Mouse (Mus musculus) neural tube, embryonic 11.5 days (tissue): ENCODE results near the gene Morn1. TPM values are rescaled to one million over a fixed set of nuclear protein-coding genes. Genes with fewer than 3 reads are reported as not detected.

Source experiments
- ATAC-seq: fragments of 200-750 bp; cut with Nextera tagmentation; 2 replicates; pipeline ENCODE4 v1.8.0; 2017; ENCODE audit warnings: moderate number of reproducible peaks, mild to moderate bottlenecking, moderate TSS enrichment, moderate library complexity; ENCODE audit not compliant: insufficient read depth, low FRiP score, low TSS enrichment
- DNase-seq: peaks from one replicate; pipeline ENCODE4 v3.0.0-alpha.2; 2015; ENCODE audit warnings: low spot score
- H3K27ac ChIP-seq: fragments of 300-500 bp; sonication (generic); 2 replicates; pipeline ENCODE4 v1.5.1; 2014; ENCODE audit warnings: low read depth, mild to moderate bottlenecking, low read length
- H3K27me3 ChIP-seq: fragments of 300-500 bp; sonication (generic); 2 replicates; pipeline ENCODE4 v1.6.1; 2014; ENCODE audit warnings: mild to moderate bottlenecking, low read length, mixed read lengths; ENCODE audit not compliant: control insufficient read depth, insufficient read depth
- H3K36me3 ChIP-seq: fragments of 300-500 bp; sonication (generic); 2 replicates; pipeline ENCODE4 v1.6.1; 2014; ENCODE audit warnings: mild to moderate bottlenecking, low read length, moderate library complexity, mixed read lengths; ENCODE audit not compliant: control insufficient read depth, insufficient read depth
- H3K4me1 ChIP-seq: fragments of 300-500 bp; sonication (generic); 2 replicates; pipeline ENCODE4 v1.6.1; 2014; ENCODE audit warnings: low read length, mixed read lengths; ENCODE audit not compliant: control insufficient read depth, insufficient read depth
- H3K4me2 ChIP-seq: fragments of 300-500 bp; sonication (generic); 2 replicates; pipeline ENCODE4 v1.6.1; 2014; ENCODE audit warnings: low read depth, mild to moderate bottlenecking, moderate library complexity
- H3K4me3 ChIP-seq: fragments of 300-500 bp; sonication (generic); 2 replicates; pipeline ENCODE4 v1.5.1; 2014; ENCODE audit warnings: low read depth, low read length
- H3K9ac ChIP-seq: fragments of 300-500 bp; sonication (generic); 2 replicates; pipeline ENCODE4 v1.6.1; 2014; ENCODE audit warnings: mild to moderate bottlenecking, low read length
- H3K9me3 ChIP-seq: fragments of 300-500 bp; sonication (generic); 2 replicates; pipeline ENCODE4 v1.6.1; 2016; ENCODE audit warnings: low read length; ENCODE audit not compliant: control insufficient read depth
- WGBS: fragments of 180-500 bp; shearing (Covaris S2); extraction: QIAGEN DNeasy Blood & Tissue Kit; methylation state at CpG from one replicate; pipeline ENCODE4 v1.1.7; 2014; 5-methylcytosine and 5-hydroxymethylcytosine counted together
- polyA plus RNA-seq: library from polyadenylated mRNA; unstranded; fragments of >200 nt; fragmentation: Nextera tagmentation; extraction: Ambion mirVana; gene quantifications from 2 replicates; pipeline ENCODE4 v1.2.1, GENCODE M21; 2014

Gene Morn1
- polyA plus RNA-seq, 1 experiment from 2014 or later: 3.9 TPM

- ATAC-seq (no peak), DNase-seq (no peak)
- Histone ChIP-seq H3K36me3 (no peaks in the 10 kb centered on the region), H3K9ac (no peak overlapping the region), H3K4me3 (no peak overlapping the region), H3K4me2 (no peak overlapping the region), H3K27me3 (no peaks in the 10 kb centered on the region), H3K4me1 (peaks cover 6% of the 10 kb centered on the region; the same call in 1 of the 2 replicates), H3K9me3 (no peaks in the 10 kb centered on the region), H3K27ac (no peak overlapping the region)
- WGBS: 34% methylated on average over 10 of the region's 10 CpGs
Observed at GRCm38 (mm10) chr4:155118278-155118677, 31.9 kb downstream of the Morn1 start.

- no peaks in the 10 kb centered on the region for H3K36me3 ChIP-seq
- H3K9me3 ChIP-seq: no peaks in the 10 kb centered on the region
- H3K27ac ChIP-seq: no peak overlapping the region
- ATAC-seq (no peak), DNase-seq (no peak)
- H3K4me3 ChIP-seq: no peak overlapping the region
- 85% methylated on average over 7 of the region's 7 CpGs for WGBS
- H3K4me2 ChIP-seq: no peak overlapping the region
- H3K9ac ChIP-seq: no peak overlapping the region
- no peaks in the 10 kb centered on the region for H3K27me3 ChIP-seq
- H3K4me1 ChIP-seq: peaks cover 9% of the 10 kb centered on the region; the same call in 1 of the 2 replicates
Observed at GRCm38 (mm10) chr4:155120038-155120437, 33.7 kb downstream of the Morn1 start.

- H3K27me3 ChIP-seq: no peaks in the 10 kb centered on the region
- no peak overlapping the region for H3K9ac ChIP-seq
- no peak for DNase-seq
- 63% methylated on average over 5 of the region's 5 CpGs for WGBS
- H3K4me1 ChIP-seq: peaks cover 9% of the 10 kb centered on the region; the same call in 1 of the 2 replicates
- H3K36me3 ChIP-seq: no peaks in the 10 kb centered on the region
- no peak overlapping the region for H3K27ac ChIP-seq
- no peak overlapping the region for H3K4me2 ChIP-seq
- ATAC-seq: no peak
- H3K4me3 ChIP-seq: no peak overlapping the region
- no peaks in the 10 kb centered on the region for H3K9me3 ChIP-seq
Observed at GRCm38 (mm10) chr4:155120583-155120982, 34.2 kb downstream of the Morn1 start.

GRCm38 (mm10) chr4:155121222-155121621 lies 34.8 kb downstream of the Morn1 start:
- H3K4me1 ChIP-seq: peaks cover 9% of the 10 kb centered on the region; the same call in 1 of the 2 replicates
- no peak for DNase-seq
- no peak overlapping the region for H3K9ac ChIP-seq
- 90% methylated on average over 6 of the region's 6 CpGs for WGBS
- H3K4me2 ChIP-seq: no peak overlapping the region
- no peak for ATAC-seq
- no peaks in the 10 kb centered on the region for H3K27me3 ChIP-seq
- H3K36me3 ChIP-seq: no peaks in the 10 kb centered on the region
- H3K4me3 ChIP-seq: no peak overlapping the region
- no peaks in the 10 kb centered on the region for H3K9me3 ChIP-seq
- H3K27ac ChIP-seq: no peak overlapping the region

GRCm38 (mm10) chr4:155121915-155122443 lies 35.6 kb downstream of the Morn1 start:
- no peaks in the 10 kb centered on the region for H3K27me3 ChIP-seq
- WGBS: 85% methylated on average over 6 of the region's 6 CpGs
- no peak overlapping the region for H3K4me2 ChIP-seq
- H3K4me1 ChIP-seq: peaks cover 13% of the 10 kb centered on the region
- no peaks in the 10 kb centered on the region for H3K9me3 ChIP-seq
- no peak overlapping the region for H3K4me3 ChIP-seq
- H3K9ac ChIP-seq: no peak overlapping the region
- 0 out of 2 replicates have a peak overlapping the region, but pooled peaks have one; percentile 54 for H3K27ac ChIP-seq
- ATAC-seq (no peak), DNase-seq (no peak)
- no peaks in the 10 kb centered on the region for H3K36me3 ChIP-seq

DNA sequence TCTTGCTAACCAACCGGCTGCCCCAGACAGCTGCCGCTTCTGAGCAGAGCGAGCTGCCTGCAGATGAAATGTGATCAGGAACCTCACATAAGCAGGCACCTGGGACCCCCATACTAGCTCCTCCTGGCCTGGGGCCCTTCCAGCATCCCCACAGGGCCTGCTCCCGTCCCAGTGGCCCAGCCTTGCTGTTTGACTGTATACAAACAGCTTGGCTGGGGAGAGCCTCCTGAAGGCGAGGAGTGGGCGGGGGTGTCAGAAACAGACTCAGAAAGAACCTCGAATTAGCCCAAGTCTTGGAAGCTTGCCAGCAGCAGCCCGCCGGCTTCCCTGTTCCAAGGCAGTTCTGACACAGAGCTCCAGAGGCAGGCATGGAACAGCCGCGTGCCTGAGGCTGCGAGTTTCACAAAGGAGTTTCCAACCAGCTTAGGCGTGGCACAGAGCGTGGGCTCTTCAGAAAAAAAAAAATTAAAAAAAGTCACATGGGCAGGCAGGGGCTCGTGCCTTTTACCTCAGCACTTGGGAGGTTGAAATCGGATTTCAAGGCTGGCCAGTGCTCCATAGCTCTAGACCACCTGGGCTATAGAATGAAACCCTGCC lies 36.2 kb downstream of the Morn1 start:
- Histone ChIP-seq H3K9me3 (no peaks in the 10 kb centered on the region), H3K4me1 (peaks cover 13% of the 10 kb centered on the region), H3K27ac (0 out of 2 replicates have a peak overlapping the region, but pooled peaks have one; percentile 54), H3K4me2 (no peak overlapping the region), H3K4me3 (no peak overlapping the region), H3K27me3 (no peaks in the 10 kb centered on the region), H3K9ac (no peak overlapping the region; the same call in 1 of the 2 replicates), H3K36me3 (no peaks in the 10 kb centered on the region)
- peak; percentile 64 for DNase-seq
- ATAC-seq: peak; percentile 29; the same call in 1 of the 2 replicates
- 42% methylated on average over 16 of the region's 16 CpGs for WGBS

GRCm38 (mm10) chr4:155123868-155124534 lies 37.6 kb downstream of the Morn1 start:
- Histone ChIP-seq H3K36me3 (no peaks in the 10 kb centered on the region), H3K4me2 (no peak overlapping the region), H3K27me3 (no peaks in the 10 kb centered on the region), H3K27ac (no peak overlapping the region), H3K4me1 (peaks cover 13% of the 10 kb centered on the region), H3K9ac (no peak overlapping the region), H3K4me3 (no peak overlapping the region), H3K9me3 (no peaks in the 10 kb centered on the region)
- 81% methylated on average over 9 of the region's 9 CpGs for WGBS
- ATAC-seq (no peak), DNase-seq (no peak)

GRCm38 (mm10) chr4:155125310-155125709 lies 38.9 kb downstream of the Morn1 start:
- Histone ChIP-seq H3K4me2 (no peak overlapping the region), H3K27ac (no peak overlapping the region), H3K4me3 (no peak overlapping the region), H3K27me3 (no peaks in the 10 kb centered on the region), H3K4me1 (peaks cover 13% of the 10 kb centered on the region), H3K9me3 (no peaks in the 10 kb centered on the region), H3K36me3 (no peaks in the 10 kb centered on the region), H3K9ac (no peak overlapping the region)
- ATAC-seq (no peak), DNase-seq (no peak)
- 65% methylated on average over 7 of the region's 7 CpGs for WGBS

DNA sequence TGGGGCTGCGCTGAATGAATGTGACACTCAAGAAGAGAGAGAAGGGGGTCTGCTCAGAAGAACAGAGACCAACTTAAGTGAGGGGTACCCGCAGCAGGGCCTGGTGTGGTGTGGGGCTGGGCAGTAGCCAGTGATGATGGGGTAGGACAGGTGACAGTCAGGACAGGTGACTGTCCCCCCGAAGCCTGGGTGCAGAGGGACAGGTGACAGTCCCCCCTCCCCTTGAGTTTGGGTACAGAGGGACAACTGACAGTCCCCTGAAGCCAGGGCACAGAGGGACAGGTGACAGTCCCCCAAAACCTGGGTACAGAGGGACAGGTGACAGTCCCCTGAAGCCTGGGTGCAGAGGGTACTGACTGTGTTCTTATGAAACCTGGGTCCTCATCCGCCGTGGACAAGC lies 39.8 kb downstream of the Morn1 start:
- WGBS: 86% methylated on average over 5 of the region's 5 CpGs
- Histone ChIP-seq H3K27ac (no peak overlapping the region), H3K27me3 (no peaks in the 10 kb centered on the region), H3K4me2 (no peak overlapping the region), H3K9ac (no peak overlapping the region), H3K36me3 (no peaks in the 10 kb centered on the region), H3K4me1 (peaks cover 13% of the 10 kb centered on the region), H3K4me3 (no peak overlapping the region), H3K9me3 (no peaks in the 10 kb centered on the region)
- ATAC-seq: no peak
- DNase-seq: no peak
